Mouse (Mus musculus) liver, postnatal 0 days (tissue): ENCODE measurements at regions not wholly inside any gene's neighbourhood (a gene's known extent, or its start where the extent isn't known, plus 50 kb on each side); places are given as distances from the start of the nearest gene placed in this dataset.

ENCODE experiments used
- CTCF ChIP-seq: sonication (generic); IDR thresholded peaks from 2 replicates; pipeline ENCODE4 v1.5.1; 2016; ENCODE audit warnings: antibody characterized with exemption, low read depth
- EP300 ChIP-seq: IDR thresholded peaks from 2 replicates; pipeline ENCODE4 v1.6.1; 2016; ENCODE audit warnings: antibody characterized with exemption, low read depth, mild to moderate bottlenecking

DNA sequence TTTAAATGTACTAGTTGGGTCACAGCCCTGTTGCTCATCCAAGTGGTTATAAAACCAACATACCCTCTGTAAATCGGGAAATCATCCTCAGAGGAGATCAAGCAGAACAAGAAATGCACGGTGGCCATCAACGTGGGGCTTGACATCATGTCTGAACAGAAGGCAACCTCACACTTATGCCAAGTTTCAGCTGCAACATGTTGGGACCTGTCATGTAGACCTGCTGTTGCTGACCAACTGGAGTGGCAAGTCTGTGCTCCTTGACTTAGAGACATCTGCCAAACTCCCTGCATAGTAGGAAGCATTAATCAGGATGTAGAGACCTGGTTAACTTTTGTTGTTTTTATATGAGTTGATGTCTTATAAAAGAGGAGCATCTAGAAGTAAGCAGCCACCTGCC lies 244.0 kb upstream of the Fam98a start:
- TF ChIP-seq CTCF (no peak), EP300 (no peak)
